Mouse (Mus musculus) liver, embryonic 16.5 days (tissue): Measurements from ENCODE around the gene Fstl3. TPM values are rescaled to one million over a fixed set of nuclear protein-coding genes. Genes with fewer than 3 reads are reported as not detected.

Experiments used
- ATAC-seq: fragments of 200-750 bp; cut with Nextera tagmentation; 2 replicates; pipeline ENCODE4 v1.8.0; 2017; ENCODE audit warnings: low read depth, mild to moderate bottlenecking, moderate number of reproducible peaks, moderate library complexity
- H3K27ac ChIP-seq: fragments of 300-500 bp; sonication (generic); 2 replicates; pipeline ENCODE4 v1.5.1; 2014; ENCODE audit warnings: mild to moderate bottlenecking, low read length
- H3K27me3 ChIP-seq: fragments of 300-500 bp; sonication (generic); 2 replicates; pipeline ENCODE4 v1.6.1; 2014; ENCODE audit warnings: low read depth, low read length, mixed read lengths; ENCODE audit not compliant: control insufficient read depth, insufficient read depth
- H3K36me3 ChIP-seq: fragments of 300-500 bp; sonication (generic); 2 replicates; pipeline ENCODE4 v1.6.1; 2014; ENCODE audit warnings: mild to moderate bottlenecking; ENCODE audit not compliant: control insufficient read depth, insufficient read depth
- H3K4me1 ChIP-seq: fragments of 300-500 bp; sonication (generic); 2 replicates; pipeline ENCODE4 v1.6.1; 2014; ENCODE audit warnings: low read depth, low read length, mixed read lengths; ENCODE audit not compliant: control insufficient read depth
- H3K4me2 ChIP-seq: fragments of 300-500 bp; sonication (generic); 2 replicates; pipeline ENCODE4 v1.6.1; 2014; ENCODE audit warnings: low read depth, low read length, mixed read lengths
- H3K4me3 ChIP-seq: fragments of 300-500 bp; sonication (generic); 2 replicates; pipeline ENCODE4 v1.5.1; 2014; ENCODE audit warnings: low read depth, mild to moderate bottlenecking, low read length
- H3K9ac ChIP-seq: fragments of 300-500 bp; sonication (generic); 2 replicates; pipeline ENCODE4 v1.6.1; 2014; ENCODE audit warnings: low read depth, low read length
- H3K9me3 ChIP-seq: fragments of 300-500 bp; sonication (generic); replicated peaks from 2 replicates; pipeline ENCODE4 v1.6.1; 2016; ENCODE audit warnings: low read length; ENCODE audit not compliant: control insufficient read depth
- WGBS: fragments of 180-500 bp; shearing (Covaris S2); extraction: QIAGEN DNeasy Blood & Tissue Kit; methylation state at CpG from one replicate; pipeline ENCODE4 v1.1.7; 2014; ENCODE audit not compliant: insufficient replicate concordance; 5-methylcytosine and 5-hydroxymethylcytosine counted together
- polyA plus RNA-seq: library from polyadenylated mRNA; unstranded; fragments of >200 nt; fragmentation: Nextera tagmentation; extraction: Ambion mirVana; gene quantifications from 2 replicates; pipeline ENCODE4 v1.2.1, GENCODE M21; 2015

Gene Fstl3
- polyA plus RNA-seq, 1 experiment from 2014 or later, result 1.0 TPM

DNA sequence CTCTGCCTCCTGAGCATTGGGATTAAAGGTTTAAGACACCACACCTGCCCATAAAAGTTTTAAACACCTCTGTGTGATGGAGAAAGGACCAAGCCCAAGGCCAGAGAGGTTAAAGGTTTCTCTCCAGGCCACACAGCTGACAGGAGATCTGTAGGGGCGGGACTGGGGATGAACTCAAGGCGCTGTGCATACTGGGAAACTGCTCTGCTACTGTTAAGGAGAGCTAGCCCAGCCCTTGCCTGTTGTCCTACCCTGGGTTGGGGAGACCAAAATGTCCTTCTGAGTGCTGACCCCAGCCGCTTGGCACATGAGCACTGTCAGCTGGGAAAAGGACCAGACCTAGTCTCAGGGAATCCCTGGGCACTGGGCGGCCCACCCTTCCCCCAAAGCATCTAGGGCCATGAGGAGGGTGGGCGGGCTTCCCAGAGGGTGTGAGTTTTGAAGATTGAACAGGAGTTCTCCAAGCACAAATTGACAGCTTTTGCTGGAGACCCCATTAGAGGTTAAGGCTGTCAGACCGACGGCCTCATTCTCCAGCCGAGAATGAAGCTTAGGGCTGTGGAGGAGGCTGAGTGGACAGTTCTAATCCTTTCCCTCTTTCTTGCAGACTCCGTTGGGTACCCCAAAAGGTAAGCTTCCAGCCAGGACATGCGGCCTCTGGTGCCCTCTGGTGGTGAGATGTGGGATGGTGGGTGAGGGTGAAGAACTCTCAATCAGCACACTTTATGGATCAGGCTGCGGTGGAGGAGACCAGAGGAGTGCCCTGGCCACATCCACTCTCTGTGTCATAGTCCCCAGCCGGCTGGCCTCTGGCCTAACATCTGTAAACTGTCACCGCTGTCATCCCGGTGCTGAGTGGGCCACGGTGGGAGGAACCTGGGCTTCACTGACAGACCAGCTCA, 34.9 kb downstream of the Fstl3 start:
- no peaks in the 10 kb centered on the region for H3K36me3 ChIP-seq
- peak; percentile 38; the same call in 1 of the 2 replicates for ATAC-seq
- 23% methylated on average over 15 of the region's 15 CpGs for WGBS
- no peak overlapping the region for H3K9ac ChIP-seq
- no peaks in the 10 kb centered on the region for H3K27me3 ChIP-seq
- no peak overlapping the region for H3K4me3 ChIP-seq
- no peak overlapping the region for H3K27ac ChIP-seq
- H3K4me2 ChIP-seq, result no peak overlapping the region
- H3K9me3 ChIP-seq, result no peaks in the 10 kb centered on the region
- H3K4me1 ChIP-seq, result peaks cover 10% of the 10 kb centered on the region

DNA sequence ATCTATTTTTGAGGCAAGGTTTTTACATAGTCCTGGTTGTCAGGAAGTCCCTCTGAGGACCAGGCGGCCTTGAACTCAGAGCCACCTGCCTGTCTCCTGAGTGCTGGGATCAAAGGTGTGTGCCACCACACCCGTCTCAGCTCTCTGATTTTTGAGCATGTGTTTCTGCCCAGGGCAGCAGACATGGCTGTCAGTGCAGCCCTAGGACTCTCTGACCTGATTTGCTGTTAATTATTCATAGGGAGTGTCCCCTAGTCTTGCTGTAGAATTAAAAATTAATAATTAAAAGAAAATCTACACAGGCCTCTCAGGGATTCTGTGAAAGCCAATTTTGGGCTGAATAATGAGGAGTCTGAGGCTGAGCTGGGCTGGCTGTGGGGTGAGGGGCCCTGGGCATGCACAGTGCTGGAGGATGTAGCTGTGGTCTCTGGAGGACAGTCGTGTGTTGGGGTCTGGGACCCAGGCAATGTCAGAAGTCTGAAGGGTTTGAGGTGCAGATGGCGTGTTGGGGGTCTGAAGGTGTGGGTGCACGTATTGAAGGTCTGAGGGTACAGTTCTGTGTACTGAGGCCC, 37.3 kb downstream of the Fstl3 start:
- H3K9ac ChIP-seq, result no peak overlapping the region

GRCm38 (mm10) chr10:79815671-79816494, 38.8 kb downstream of the Fstl3 start:
- ATAC-seq, result peak; percentile 25; the same call in 1 of the 2 replicates
- no peak overlapping the region for H3K4me2 ChIP-seq

More for the DNA sequence above, 37.3 kb downstream of the Fstl3 start:
- 0 out of 2 replicates have a peak, but pooled peaks have one; percentile 11 for ATAC-seq
- no peak overlapping the region for H3K27ac ChIP-seq
- no peak overlapping the region for H3K4me2 ChIP-seq
- H3K36me3 ChIP-seq, result no peaks in the 10 kb centered on the region
- 59% methylated on average over 5 of the region's 5 CpGs for WGBS
- peaks cover 4% of the 10 kb centered on the region; the same call in 1 of the 2 replicates for H3K4me1 ChIP-seq
- H3K27me3 ChIP-seq, result no peaks in the 10 kb centered on the region
- H3K9me3 ChIP-seq, result no peaks in the 10 kb centered on the region
- H3K4me3 ChIP-seq, result no peak overlapping the region

GRCm38 (mm10) chr10:79817111-79817510, 40.0 kb downstream of the Fstl3 start:
- Histone ChIP-seq H3K36me3 (no peaks in the 10 kb centered on the region), H3K27me3 (no peaks in the 10 kb centered on the region), H3K9me3 (no peaks in the 10 kb centered on the region), H3K4me1 (peaks cover 4% of the 10 kb centered on the region; the same call in 1 of the 2 replicates), H3K4me3 (no peak overlapping the region), H3K9ac (no peak overlapping the region), H3K27ac (no peak overlapping the region), H3K4me2 (no peak overlapping the region)
- WGBS, result 46% methylated on average over 2 of the region's 2 CpGs
- no peak for ATAC-seq

More at GRCm38 (mm10) chr10:79815671-79816494, 38.8 kb downstream of the Fstl3 start:
- H3K4me1 ChIP-seq, result peaks cover 4% of the 10 kb centered on the region; the same call in 1 of the 2 replicates
- H3K9me3 ChIP-seq, result no peaks in the 10 kb centered on the region
- H3K27ac ChIP-seq, result no peak overlapping the region
- 70% methylated on average over 12 of the region's 12 CpGs for WGBS
- no peaks in the 10 kb centered on the region for H3K27me3 ChIP-seq
- no peak overlapping the region for H3K9ac ChIP-seq
- no peak overlapping the region for H3K4me3 ChIP-seq
- no peaks in the 10 kb centered on the region for H3K36me3 ChIP-seq

DNA sequence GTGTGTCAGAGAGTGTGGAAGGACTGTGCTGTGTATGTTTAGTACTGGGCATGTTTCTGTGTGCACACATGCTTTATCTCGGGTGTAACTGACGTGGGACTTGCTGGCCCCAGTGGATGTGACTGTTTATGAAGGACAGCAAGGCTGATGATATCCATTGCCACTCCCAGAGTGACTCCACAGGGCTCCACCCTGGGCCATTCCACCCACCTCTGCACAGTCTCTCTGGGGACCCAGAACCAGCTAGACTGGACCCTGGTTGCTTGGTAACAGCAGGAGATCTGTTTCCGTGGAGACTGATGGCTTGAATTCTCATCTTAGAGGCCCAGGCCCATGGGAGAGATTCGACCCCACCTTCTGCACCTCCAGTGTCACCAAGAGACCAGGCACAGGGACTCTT, 41.2 kb downstream of the Fstl3 start:
- Histone ChIP-seq H3K4me2 (no peak overlapping the region), H3K27me3 (no peaks in the 10 kb centered on the region), H3K9ac (no peak overlapping the region), H3K4me3 (no peak overlapping the region), H3K27ac (no peak overlapping the region), H3K36me3 (no peaks in the 10 kb centered on the region), H3K4me1 (peaks cover 8% of the 10 kb centered on the region), H3K9me3 (no peaks in the 10 kb centered on the region)
- no peak for ATAC-seq
- 47% methylated on average over 4 of the region's 4 CpGs for WGBS

DNA sequence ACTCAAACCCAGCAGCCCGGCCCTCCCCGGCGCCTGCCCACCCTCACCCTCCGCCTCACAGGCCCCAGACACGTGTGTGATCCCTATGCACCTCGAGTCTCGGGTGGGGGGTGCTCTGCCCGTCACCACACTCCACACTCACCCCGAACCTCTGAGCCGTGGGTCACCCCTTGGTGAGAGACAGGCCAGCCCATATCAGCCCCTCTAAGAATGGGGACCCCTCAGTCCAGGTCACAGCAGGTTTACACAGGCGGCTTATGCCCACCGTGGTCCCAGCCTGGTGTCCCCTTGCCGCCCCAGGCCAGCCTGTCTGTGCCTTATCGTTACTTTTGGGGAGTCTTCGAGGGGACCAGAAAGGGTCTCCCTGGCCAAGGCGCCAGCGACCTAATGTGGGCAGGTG, 42.5 kb downstream of the Fstl3 start:
- Histone ChIP-seq H3K9me3 (no peaks in the 10 kb centered on the region), H3K9ac (no peak overlapping the region), H3K27me3 (no peaks in the 10 kb centered on the region), H3K4me3 (no peak overlapping the region), H3K4me1 (peaks cover 8% of the 10 kb centered on the region), H3K27ac (no peak overlapping the region), H3K4me2 (no peak overlapping the region), H3K36me3 (no peaks in the 10 kb centered on the region)
- no peak for ATAC-seq
- WGBS, result 80% methylated on average over 17 of the region's 17 CpGs

DNA sequence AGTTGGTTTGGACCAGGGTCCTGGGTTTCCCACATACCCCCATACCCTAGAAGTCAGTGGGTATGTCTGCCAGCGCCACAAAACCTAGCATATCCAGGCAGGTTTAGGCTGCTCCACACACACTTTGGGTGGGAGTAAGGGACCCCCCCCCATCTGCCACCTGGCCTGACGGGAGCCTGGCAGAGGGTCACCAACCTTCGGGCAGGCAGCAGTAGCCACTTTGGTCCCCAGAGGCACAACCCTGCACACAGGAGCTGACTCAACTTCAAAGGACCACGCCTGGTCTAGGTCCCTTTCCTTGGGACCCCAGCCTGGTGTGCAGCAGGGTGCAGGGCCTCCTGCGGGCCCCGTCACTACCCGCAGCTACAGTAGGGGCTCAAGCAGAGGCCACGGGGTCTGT, 43.2 kb downstream of the Fstl3 start:
- no peak for ATAC-seq

GRCm38 (mm10) chr10:79820782-79821181, 43.7 kb downstream of the Fstl3 start, which contains the start of gene Misp:
Misp (plus strand) TSS chr10:79820989.
- no peak within 1 kb of the TSS for H3K4me2 ChIP-seq
- no peaks in the 10 kb centered on the region for H3K36me3 ChIP-seq
- ATAC-seq, result no peak
- H3K9me3 ChIP-seq, result no peaks in the 10 kb centered on the region
- peaks cover 4% of the 10 kb centered on the region for H3K4me1 ChIP-seq
- no peaks in the 10 kb centered on the region for H3K27me3 ChIP-seq
- no peak within 1 kb of the TSS for H3K9ac ChIP-seq
- H3K4me3 ChIP-seq, result no peak within 1 kb of the TSS
- no peak within 1 kb of the TSS for H3K27ac ChIP-seq
- WGBS, result 53% methylated on average over 11 of the region's 11 CpGs

More for the DNA sequence above, 43.2 kb downstream of the Fstl3 start:
- 63% methylated on average over 8 of the region's 8 CpGs for WGBS
- H3K4me2 ChIP-seq, result no peak overlapping the region
- peaks cover 5% of the 10 kb centered on the region for H3K4me1 ChIP-seq
- H3K36me3 ChIP-seq, result no peaks in the 10 kb centered on the region
- H3K27ac ChIP-seq, result no peak overlapping the region
- H3K9me3 ChIP-seq, result no peaks in the 10 kb centered on the region
- H3K4me3 ChIP-seq, result no peak overlapping the region
- H3K9ac ChIP-seq, result no peak overlapping the region
- H3K27me3 ChIP-seq, result no peaks in the 10 kb centered on the region
